Mouse (Mus musculus) kidney, postnatal 0 days (tissue): ENCODE data around the gene Hsd3b2. TPM values are rescaled to one million over a fixed set of nuclear protein-coding genes. Genes with fewer than 3 reads are reported as not detected.
A peak's percentile ranks its signal among the peaks of the same experiment; 100 is the strongest.
"Not testable (repeated sequence)": the region's sequence is repeated elsewhere in the genome, so short reads cannot be mapped to it uniquely, and the experiment has no call there.

Experiments
- ATAC-seq: fragments of 200-750 bp; cut with Nextera tagmentation; replicated peaks from 2 replicates; pipeline ENCODE4 v1.8.0; 2017; ENCODE audit warnings: low read depth, moderate number of reproducible peaks, moderate TSS enrichment, moderate library complexity; ENCODE audit not compliant: low FRiP score
- DNase-seq: peaks from one replicate; pipeline ENCODE4 v3.0.0-alpha.2; 2016; ENCODE audit warnings: low spot score
- H3K27ac ChIP-seq: fragments of 300-500 bp; sonication (generic); 2 replicates; pipeline ENCODE4 v1.5.1; 2014; ENCODE audit warnings: mild to moderate bottlenecking
- H3K27me3 ChIP-seq: fragments of 300-500 bp; sonication (generic); 2 replicates; pipeline ENCODE4 v1.6.1; 2014; ENCODE audit warnings: low read length, mixed read lengths; ENCODE audit not compliant: insufficient read depth
- H3K36me3 ChIP-seq: fragments of 300-500 bp; sonication (generic); 2 replicates; pipeline ENCODE4 v1.6.1; 2014; ENCODE audit warnings: low read length, mixed read lengths; ENCODE audit not compliant: insufficient read depth
- H3K4me1 ChIP-seq: fragments of 300-500 bp; sonication (generic); replicated peaks from 2 replicates; pipeline ENCODE4 v1.6.1; 2014; ENCODE audit warnings: antibody characterized with exemption, low read length, mixed read lengths; ENCODE audit not compliant: insufficient read depth
- H3K4me2 ChIP-seq: fragments of 300-500 bp; sonication (generic); 2 replicates; pipeline ENCODE4 v1.6.1; 2014; ENCODE audit warnings: mild to moderate bottlenecking, low read length, moderate library complexity, mixed read lengths
- H3K4me3 ChIP-seq: fragments of 300-500 bp; sonication (generic); replicated peaks from 2 replicates; pipeline ENCODE4 v1.5.1; 2014; ENCODE audit warnings: low read depth, low read length
- H3K9ac ChIP-seq: fragments of 300-500 bp; sonication (generic); 2 replicates; pipeline ENCODE4 v1.6.1; 2014; ENCODE audit warnings: low read depth, low read length
- H3K9me3 ChIP-seq: fragments of 300-500 bp; sonication (generic); replicated peaks from 2 replicates; pipeline ENCODE4 v1.6.1; 2016; ENCODE audit warnings: low read length, inconsistent platforms, mixed read lengths
- CTCF ChIP-seq: IDR thresholded peaks from 2 replicates; pipeline ENCODE4 v1.5.1; 2016; ENCODE audit warnings: antibody characterized with exemption, low read depth, mild to moderate bottlenecking, moderate library complexity
- WGBS: fragments of 180-500 bp; shearing (Covaris S2); extraction: QIAGEN DNeasy Blood & Tissue Kit; methylation state at CpG from one replicate; pipeline ENCODE4 v1.1.7; 2014; 5-methylcytosine and 5-hydroxymethylcytosine counted together
- polyA plus RNA-seq: library from polyadenylated mRNA; unstranded; fragments of >200 nt; fragmentation: Nextera tagmentation; extraction: Ambion mirVana; gene quantifications from 2 replicates; pipeline ENCODE4 v1.2.1, GENCODE M21; 2015

Hsd3b2 gene
- 0.55 and 0.66 TPM in 2 replicates for polyA plus RNA-seq

DNA sequence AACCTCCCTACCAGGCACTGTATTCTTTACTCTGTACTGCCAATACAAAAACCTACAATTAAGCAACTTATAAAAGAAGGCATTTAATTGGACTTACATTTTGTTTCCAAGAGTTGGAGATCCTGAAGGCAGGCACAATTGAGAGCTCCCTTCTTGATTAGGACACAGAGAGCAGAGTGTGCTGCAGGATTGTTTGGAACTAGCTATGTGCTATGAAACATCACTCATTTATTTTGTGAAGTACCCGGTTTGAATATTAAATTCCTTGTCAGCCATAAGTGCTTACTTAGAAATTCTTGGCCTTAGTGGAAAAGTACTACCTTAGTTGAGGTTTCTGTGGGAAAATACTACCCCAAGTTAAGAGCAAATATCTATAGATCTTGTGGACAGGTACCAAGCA lies at the start of gene Hsd3b2:
Gene Hsd3b2 (minus strand): TSS at position 168 of the 400 bp plus-strand sequence.
- no peak within 1 kb of the TSS for H3K4me2 ChIP-seq
- no peaks in the 10 kb centered on the region for H3K27me3 ChIP-seq
- no peaks in the 10 kb centered on the region for H3K4me1 ChIP-seq
- no peaks in the 10 kb centered on the region for H3K36me3 ChIP-seq
- H3K4me3 ChIP-seq: no peak within 1 kb of the TSS
- TF ChIP-seq CTCF: no peak
- ATAC-seq: no peak
- no peak within 1 kb of the TSS for H3K27ac ChIP-seq
- DNase-seq: no peak
- H3K9ac ChIP-seq: no peak within 1 kb of the TSS
- 68% methylated on average over 1 of the region's 1 CpGs for WGBS
- H3K9me3 ChIP-seq: no peaks in the 10 kb centered on the region

GRCm38 (mm10) chr3:98764155-98764554 lies 39.8 kb upstream of the Hsd3b2 start:
- DNase-seq (no peak), ATAC-seq (no peak)
- H3K27me3 ChIP-seq: no peaks in the 10 kb centered on the region
- no peaks in the 10 kb centered on the region for H3K36me3 ChIP-seq
- H3K4me2 ChIP-seq: no peak overlapping the region
- no peak for TF ChIP-seq CTCF
- H3K9me3 ChIP-seq: no peaks in the 10 kb centered on the region
- H3K4me1 ChIP-seq: no peaks in the 10 kb centered on the region
- no peak overlapping the region for H3K27ac ChIP-seq
- no peak overlapping the region for H3K4me3 ChIP-seq
- no peak overlapping the region for H3K9ac ChIP-seq

- no peaks in the 10 kb centered on the region for H3K9me3 ChIP-seq
- H3K27me3 ChIP-seq: no peaks in the 10 kb centered on the region
- no peak for ATAC-seq
- H3K9ac ChIP-seq: no peak overlapping the region
- no peak for TF ChIP-seq CTCF
- H3K4me2 ChIP-seq: no peak overlapping the region
- 73% methylated on average over 3 of the region's 3 CpGs for WGBS
- H3K36me3 ChIP-seq: no peaks in the 10 kb centered on the region
- no peaks in the 10 kb centered on the region for H3K4me1 ChIP-seq
- no peak overlapping the region for H3K4me3 ChIP-seq
- no peak overlapping the region for H3K27ac ChIP-seq
- peak; percentile 3 for DNase-seq
Measured at GRCm38 (mm10) chr3:98756836-98757235, 32.5 kb upstream of the Hsd3b2 start.

GRCm38 (mm10) chr3:98752171-98752570 lies 27.8 kb upstream of the Hsd3b2 start:
- no peak overlapping the region for H3K27ac ChIP-seq
- no peak overlapping the region for H3K9ac ChIP-seq
- WGBS: 72% methylated on average over 2 of the region's 2 CpGs
- ATAC-seq (no peak), DNase-seq (no peak)
- H3K4me1 ChIP-seq: no peaks in the 10 kb centered on the region
- no peak overlapping the region for H3K4me2 ChIP-seq
- no peak overlapping the region for H3K4me3 ChIP-seq
- H3K27me3 ChIP-seq: no peaks in the 10 kb centered on the region
- no peaks in the 10 kb centered on the region for H3K36me3 ChIP-seq
- no peak for TF ChIP-seq CTCF
- no peaks in the 10 kb centered on the region for H3K9me3 ChIP-seq

GRCm38 (mm10) chr3:98741043-98741442 lies 16.7 kb upstream of the Hsd3b2 start:
- not testable (repeated sequence) for H3K4me1 ChIP-seq, DNase-seq, H3K36me3 ChIP-seq, H3K27me3 ChIP-seq, H3K9me3 ChIP-seq, H3K4me3 ChIP-seq, H3K4me2 ChIP-seq, H3K27ac ChIP-seq, H3K9ac ChIP-seq, ATAC-seq
- WGBS: 66% methylated on average over 1 of the region's 1 CpGs
- TF ChIP-seq CTCF: peak; percentile 47

DNA sequence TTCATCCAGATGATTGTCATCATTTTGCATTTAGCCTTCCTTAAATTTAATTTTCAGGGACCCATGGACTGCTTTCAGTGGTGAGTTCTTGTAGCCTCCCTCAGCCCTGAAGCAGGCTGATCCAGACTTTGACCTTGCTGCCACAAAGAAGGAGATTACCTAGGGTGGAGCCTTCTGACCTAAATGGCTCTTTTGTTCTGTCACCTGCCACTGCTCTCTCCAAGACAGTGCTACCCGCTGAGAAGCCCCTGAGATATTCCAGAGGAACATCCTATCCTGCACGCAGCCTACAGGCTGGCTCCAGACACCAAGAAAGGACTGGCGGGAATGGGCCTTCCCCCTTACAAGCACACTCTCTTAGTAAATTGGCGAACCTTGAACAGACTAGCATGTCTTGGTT lies 10.0 kb upstream of the Hsd3b2 start:
- H3K4me1 ChIP-seq: no peaks in the 10 kb centered on the region
- no peak for TF ChIP-seq CTCF
- no peak overlapping the region for H3K27ac ChIP-seq
- H3K27me3 ChIP-seq: no peaks in the 10 kb centered on the region
- ATAC-seq (no peak), DNase-seq (no peak)
- 70% methylated on average over 4 of the region's 4 CpGs for WGBS
- no peak overlapping the region for H3K4me2 ChIP-seq
- no peak overlapping the region for H3K9ac ChIP-seq
- H3K4me3 ChIP-seq: no peak overlapping the region
- H3K9me3 ChIP-seq: no peaks in the 10 kb centered on the region
- H3K36me3 ChIP-seq: no peaks in the 10 kb centered on the region

- ATAC-seq (no peak), DNase-seq (no peak)
- Histone ChIP-seq H3K9ac (no peak overlapping the region), H3K4me2 (no peak overlapping the region), H3K4me1 (no peaks in the 10 kb centered on the region), H3K9me3 (no peaks in the 10 kb centered on the region), H3K27ac (no peak overlapping the region), H3K4me3 (no peak overlapping the region), H3K36me3 (no peaks in the 10 kb centered on the region), H3K27me3 (no peaks in the 10 kb centered on the region)
- 79% methylated on average over 2 of the region's 2 CpGs for WGBS
- no peak for TF ChIP-seq CTCF
Measured at GRCm38 (mm10) chr3:98733724-98734123, 9.4 kb upstream of the Hsd3b2 start.
